Mouse (Mus musculus) embryonic fibroblast, embryonic 13.5 days (primary cell): Measurements from ENCODE around the gene Cx3cr1. TPM values are rescaled to one million over a fixed set of nuclear protein-coding genes. Genes with fewer than 3 reads are reported as not detected.

ENCODE experiments used
- H3K27ac ChIP-seq: 2 replicates; pipeline ENCODE4 v1.5.1; 2012; ENCODE audit warnings: low read length, control low read depth, inconsistent platforms; ENCODE audit not compliant: insufficient read depth
- H3K4me1 ChIP-seq: 2 replicates; pipeline ENCODE4 v1.6.1; 2011; ENCODE audit warnings: low read length; ENCODE audit not compliant: control insufficient read depth, insufficient read depth
- H3K4me3 ChIP-seq: 2 replicates; pipeline ENCODE4 v1.5.1; 2011; ENCODE audit warnings: mild to moderate bottlenecking, control low read depth, low read length; ENCODE audit not compliant: insufficient read depth
- CTCF ChIP-seq: IDR thresholded peaks from 2 replicates; pipeline ENCODE4 v1.5.1; 2011; ENCODE audit warnings: mild to moderate bottlenecking, control low read depth, low read length, moderate library complexity, borderline replicate concordance; ENCODE audit not compliant: insufficient read depth
- POLR2A ChIP-seq: IDR thresholded peaks from 2 replicates; pipeline ENCODE4 v1.6.1; 2011; ENCODE audit warnings: low read depth, mild to moderate bottlenecking, control low read depth, low read length, moderate library complexity
- polyA plus RNA-seq: library from polyadenylated mRNA; stranded (reverse); fragments of >200 nt; gene quantifications from 2 replicates; pipeline ENCODE4 v1.2.4, GENCODE M21; 2011; ENCODE audit warnings: low read depth; ENCODE audit not compliant: missing spikeins, insufficient read length

Cx3cr1 gene
- polyA plus RNA-seq, 1 experiment: 2.9 TPM

DNA sequence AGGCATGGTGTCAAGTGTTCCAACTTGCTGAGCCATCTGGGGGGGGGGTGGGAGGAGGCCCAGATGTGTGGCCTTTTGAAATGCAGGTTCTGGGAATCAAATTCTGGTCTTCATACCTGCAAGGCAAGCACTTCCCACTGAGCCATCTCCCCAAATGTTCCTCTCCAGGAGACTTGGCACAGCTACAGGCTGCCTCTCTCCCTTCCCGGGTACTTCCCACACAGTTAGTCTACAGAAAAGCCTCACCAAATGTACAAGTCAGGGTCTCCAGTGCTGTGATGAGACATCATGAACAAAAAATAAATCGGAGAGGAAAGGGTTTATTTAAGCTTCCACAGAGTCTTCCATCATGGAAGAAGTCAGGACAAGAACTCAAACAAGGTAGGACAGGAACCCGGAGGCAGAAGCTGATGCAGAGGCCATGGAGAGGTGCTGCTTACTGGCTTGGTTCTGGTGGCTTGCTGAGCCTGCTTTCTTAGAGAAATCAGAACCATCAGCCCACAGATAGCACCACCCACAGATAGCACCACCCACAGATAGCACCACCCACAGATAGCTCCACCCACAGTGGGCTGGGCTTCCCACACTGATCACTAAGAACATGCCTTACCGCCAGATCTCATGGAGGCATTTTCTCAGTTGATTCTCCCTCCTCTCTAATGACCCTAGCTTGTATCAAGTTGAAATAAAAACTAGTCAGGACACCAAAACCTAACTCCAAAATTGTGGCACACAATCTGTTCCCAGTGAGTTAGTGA lies 182.4 kb downstream of the Cx3cr1 start:
- no peaks in the 10 kb centered on the region for H3K4me1 ChIP-seq
- no peak overlapping the region for H3K27ac ChIP-seq
- no peak overlapping the region for H3K4me3 ChIP-seq
- TF ChIP-seq POLR2A (no peak), CTCF (no peak)

DNA sequence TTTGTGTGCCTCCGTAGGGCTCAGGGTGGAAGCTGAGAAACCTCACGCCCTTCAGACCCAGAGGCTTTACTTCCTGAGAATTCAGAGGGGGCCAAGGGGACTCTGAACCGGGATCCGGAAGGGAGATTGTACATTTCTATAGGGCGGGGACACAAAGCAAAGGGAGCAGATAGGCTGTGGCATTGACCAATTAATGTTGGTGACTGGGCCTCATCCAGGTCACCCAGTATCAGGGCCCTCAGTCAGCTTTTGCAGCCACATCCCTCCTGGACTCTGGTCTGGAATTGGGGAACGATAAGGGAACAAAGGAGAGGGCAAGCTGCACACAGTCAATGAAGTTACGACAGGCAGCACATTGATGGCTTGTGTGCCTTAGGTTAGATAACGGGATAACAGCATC lies 215.5 kb downstream of the Cx3cr1 start:
- H3K27ac ChIP-seq: no peak overlapping the region
- no peaks in the 10 kb centered on the region for H3K4me1 ChIP-seq
- no peak overlapping the region for H3K4me3 ChIP-seq
- TF ChIP-seq CTCF (no peak), POLR2A (no peak)

DNA sequence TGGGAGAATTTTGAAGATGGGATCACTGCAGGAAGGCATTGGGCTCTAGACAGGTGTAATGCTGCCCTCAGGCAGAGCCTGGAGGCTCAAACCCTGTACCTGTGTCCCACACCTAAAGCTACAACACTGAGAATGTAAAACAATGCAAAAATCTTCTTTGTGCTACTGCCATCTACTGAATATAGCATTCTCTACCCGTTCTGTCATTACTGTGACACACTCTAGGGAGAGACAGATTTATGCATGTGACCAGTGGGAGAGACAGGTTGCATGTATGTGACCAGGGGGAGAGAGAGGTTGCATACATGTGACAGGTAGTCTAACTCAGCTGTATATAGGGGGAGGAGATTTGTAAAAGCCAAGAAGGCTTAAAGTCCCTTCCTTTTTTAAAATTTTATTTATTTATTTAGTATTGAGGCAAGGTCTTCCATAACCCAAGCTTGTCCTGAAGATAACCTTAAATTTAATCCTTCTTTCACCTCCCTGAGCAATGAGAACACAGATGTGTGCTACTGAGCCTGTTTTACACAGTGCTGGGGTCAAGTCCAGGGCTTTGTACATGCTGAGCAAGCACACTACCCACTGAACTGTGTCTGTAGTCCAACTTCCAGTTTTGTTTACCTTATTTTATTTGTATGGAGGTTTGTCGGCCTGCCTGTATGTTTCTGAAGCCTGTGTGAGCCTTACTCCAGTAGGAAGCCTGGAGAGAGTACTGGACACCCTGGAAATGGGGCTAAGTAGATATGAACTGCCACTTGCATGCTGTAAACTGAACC lies 216.4 kb downstream of the Cx3cr1 start:
- H3K4me1 ChIP-seq: no peaks in the 10 kb centered on the region
- no peak overlapping the region for H3K4me3 ChIP-seq
- TF ChIP-seq CTCF (no peak), POLR2A (no peak)
- H3K27ac ChIP-seq: no peak overlapping the region

DNA sequence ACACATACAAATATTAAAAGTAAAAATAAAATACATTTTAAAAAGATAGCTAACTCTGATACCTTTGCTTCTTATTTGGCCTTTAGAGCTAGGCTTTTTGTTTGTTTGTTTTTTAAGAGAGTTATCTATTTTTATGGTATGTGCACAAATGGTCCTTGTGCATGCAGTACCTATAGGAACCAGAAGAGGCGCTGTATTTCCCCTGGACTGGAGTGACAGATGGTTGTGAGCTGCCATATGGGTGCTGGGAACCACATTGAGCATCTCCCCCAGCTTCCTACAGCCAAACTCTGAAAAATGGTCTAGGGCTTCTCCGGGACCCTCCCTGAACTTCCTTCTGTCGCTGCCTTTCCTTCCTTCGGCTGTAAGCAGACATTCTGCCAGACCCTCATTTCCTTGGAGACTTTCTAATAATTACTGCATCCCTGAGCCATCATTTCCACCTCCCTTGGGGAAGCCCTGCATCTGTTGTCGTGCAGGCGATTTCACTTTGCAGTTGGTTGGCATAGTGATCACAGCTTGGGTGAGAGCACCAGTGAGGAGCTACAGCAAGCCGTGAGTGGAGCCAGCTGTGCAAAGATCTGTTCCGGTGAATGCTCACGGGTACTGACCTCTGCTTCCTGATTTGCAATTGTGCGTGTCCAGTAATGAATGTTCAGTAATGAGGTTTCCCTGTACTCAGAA lies 217.2 kb downstream of the Cx3cr1 start:
- Histone ChIP-seq H3K4me3 (no peak overlapping the region), H3K27ac (no peak overlapping the region), H3K4me1 (no peaks in the 10 kb centered on the region)
- no peak for TF ChIP-seq POLR2A
- no peak for TF ChIP-seq CTCF

Other genes with a start within 250 kb of the Cx3cr1 start
- gene Scn11a, start 244.4 kb downstream of the Cx3cr1 start, polyA plus RNA-seq: not detected in 2 replicates
- 66.1 and 67.7 TPM in 2 replicates for gene Wdr48, start 175.0 kb downstream of the Cx3cr1 start, polyA plus RNA-seq
- 7.4 and 10.5 TPM in 2 replicates for gene Gorasp1, start 132.3 kb downstream of the Cx3cr1 start, polyA plus RNA-seq
- not detected in 2 replicates for gene Ttc21a, start 132.3 kb downstream of the Cx3cr1 start, polyA plus RNA-seq
- gene Csrnp1, start 85.2 kb downstream of the Cx3cr1 start, polyA plus RNA-seq: 17.7 and 20.1 TPM in 2 replicates
- not detected in 2 replicates for gene Xirp1, start 46.3 kb downstream of the Cx3cr1 start, polyA plus RNA-seq
- gene Ccr8, start 22.2 kb upstream of the Cx3cr1 start, polyA plus RNA-seq: not detected in 2 replicates
- 16.5 and 17.1 TPM in 2 replicates for gene Slc25a38, start 40.5 kb upstream of the Cx3cr1 start, polyA plus RNA-seq
- gene Rpsa, start 57.8 kb upstream of the Cx3cr1 start, polyA plus RNA-seq: 2,453 and 2,643 TPM in 2 replicates
- not detected in 2 replicates for gene Mobp, start 79.8 kb upstream of the Cx3cr1 start, polyA plus RNA-seq
- gene Myrip, start 231.6 kb upstream of the Cx3cr1 start, polyA plus RNA-seq: not detected in 2 replicates